Mouse (Mus musculus) stomach, postnatal 0 days (tissue): ENCODE data around the gene Iqschfp.

Source experiments
- CTCF ChIP-seq: IDR thresholded peaks from 2 replicates; pipeline ENCODE4 v1.5.1; 2016; ENCODE audit warnings: antibody characterized with exemption, low read depth, mild to moderate bottlenecking, moderate library complexity
- EP300 ChIP-seq: optimal IDR thresholded peaks from 2 replicates; pipeline ENCODE3; 2016; ENCODE audit warnings: antibody characterized with exemption

GRCm38 (mm10) chr3:68126284-68126856 lies 234.3 kb downstream of the Iqschfp start:
- TF ChIP-seq CTCF = no peak
- TF ChIP-seq EP300 = no peak
